Mouse (Mus musculus): ENCODE measurements at regions not wholly inside any gene's neighbourhood (a gene's known extent, or its start where the extent isn't known, plus 50 kb on each side); places are given as distances from the start of the nearest gene placed in this dataset.

GRCm38 (mm10) chr7:136531301-136531700 lies 363.1 kb upstream of the Mgmt start:
- TF ChIP-seq CTCF (IDR thresholded peaks at IDR 0.05; ENCODE audit: control insufficient read depth, insufficient read depth, insufficient read length) = no peak
- no peak for TF ChIP-seq CEBPB (IDR thresholded peaks at IDR 0.05; ENCODE audit: low read depth)
